Mouse (Mus musculus) CH12.LX (cell line): ENCODE measurements around the gene Cfap52. TPM values are rescaled to one million over a fixed set of nuclear protein-coding genes. Genes with fewer than 3 reads are reported as not detected.

Experiments
- DNase-seq: peaks from one replicate; pipeline ENCODE4 v3.0.0-alpha.2; 2013; ENCODE audit errors: extremely low read depth
- H3K27ac ChIP-seq: 2 replicates; pipeline ENCODE4 v1.5.1; 2012; ENCODE audit warnings: low read depth, mild to moderate bottlenecking, control low read depth, moderate library complexity; ENCODE audit not compliant: insufficient read depth
- H3K27me3 ChIP-seq: replicated peaks from 2 replicates; pipeline ENCODE3; 2012; ENCODE audit warnings: inconsistent platforms
- H3K36me3 ChIP-seq, 2 experiments: replicated peaks in 1 of 2; 2 replicates each; pipeline versions ENCODE3 to v1.6.1; 2012; ENCODE audit warnings: inconsistent platforms in 1 of 2, low read length in 1 of 2, mild to moderate bottlenecking in 1 of 2, mixed read lengths in 1 of 2, moderate library complexity in 1 of 2; ENCODE audit not compliant: control insufficient read depth in 1 of 2, insufficient read depth in 1 of 2
- H3K4me1 ChIP-seq, 2 experiments: 2 replicates each; pipeline ENCODE4 v1.6.1; 2012; ENCODE audit warnings: inconsistent platforms in 1 of 2, moderate library complexity in 1 of 2; ENCODE audit not compliant: insufficient read depth in 2 of 2, control insufficient read depth in 1 of 2
- H3K4me2 ChIP-seq: 2 replicates; pipeline ENCODE4 v1.6.1; 2012; ENCODE audit warnings: low read depth, mild to moderate bottlenecking, control low read depth; ENCODE audit not compliant: poor library complexity, insufficient read depth, severe bottlenecking
- H3K4me3 ChIP-seq, 3 experiments: fragments of 150-350 bp in 1 of 3; sonication (generic) in 1 of 3; replicated peaks in 1 of 3; 2 replicates each; pipeline versions ENCODE3 to v1.5.1; 2011 to 2012; ENCODE audit warnings: low read depth in 2 of 3, low read length in 2 of 3, mild to moderate bottlenecking in 2 of 3, moderate library complexity in 2 of 3, control low read depth in 1 of 3, improper control_type of control experiment in 1 of 3, inconsistent platforms in 1 of 3, mixed read lengths in 1 of 3; ENCODE audit not compliant: poor library complexity in 1 of 3
- H3K79me2 ChIP-seq: replicated peaks from 2 replicates; pipeline ENCODE4 v1.6.1; 2012; ENCODE audit warnings: mild to moderate bottlenecking, moderate library complexity; ENCODE audit not compliant: control insufficient read depth, poor library complexity, insufficient read depth, severe bottlenecking; ENCODE audit errors: extremely low read depth
- H3K9ac ChIP-seq: 2 replicates; pipeline ENCODE4 v1.6.1; 2012; ENCODE audit warnings: low read depth, mild to moderate bottlenecking, control low read depth, moderate library complexity; ENCODE audit not compliant: insufficient read depth
- H3K9me3 ChIP-seq: replicated peaks from 2 replicates; pipeline ENCODE3; 2012; ENCODE audit warnings: low read length, inconsistent platforms, mixed read lengths
- CHD1 ChIP-seq: IDR thresholded peaks from 2 replicates; pipeline ENCODE4 v1.6.1; 2012; ENCODE audit warnings: low read depth, low read length, improper control_type of control experiment, inconsistent platforms
- E2F4 ChIP-seq: IDR thresholded peaks from 2 replicates; pipeline ENCODE4 v1.6.1; 2011; ENCODE audit warnings: low read depth, low read length, improper control_type of control experiment; ENCODE audit not compliant: insufficient replicate concordance
- ELF1 ChIP-seq: IDR thresholded peaks from 2 replicates; pipeline ENCODE4 v1.6.1; 2014; ENCODE audit warnings: low read depth, mild to moderate bottlenecking, inconsistent platforms, low read length, improper control_type of control experiment
- ETS1 ChIP-seq: conservative IDR thresholded peaks from 2 replicates; pipeline ENCODE4 v1.6.1; 2012; ENCODE audit warnings: low read depth, mild to moderate bottlenecking, inconsistent platforms, low read length, improper control_type of control experiment, moderate library complexity
- GABPA ChIP-seq: IDR thresholded peaks from 2 replicates; pipeline ENCODE4 v1.6.1; 2012; ENCODE audit warnings: low read depth, low read length, improper control_type of control experiment, inconsistent platforms; ENCODE audit not compliant: insufficient replicate concordance
- HCFC1 ChIP-seq: IDR thresholded peaks from 2 replicates; pipeline ENCODE4 v1.6.1; 2012; ENCODE audit warnings: low read depth, mild to moderate bottlenecking, inconsistent platforms, low read length, improper control_type of control experiment
- IRF4 ChIP-seq: IDR thresholded peaks from 2 replicates; pipeline ENCODE4 v1.6.1; 2014; ENCODE audit warnings: low read depth, mild to moderate bottlenecking, inconsistent platforms, low read length, improper control_type of control experiment
- MAX ChIP-seq: IDR thresholded peaks from 2 replicates; pipeline ENCODE4 v1.6.1; 2011; ENCODE audit warnings: low read length, improper control_type of control experiment
- MEF2A ChIP-seq: IDR thresholded peaks from 2 replicates; pipeline ENCODE4 v1.6.1; 2014; ENCODE audit warnings: low read depth, mild to moderate bottlenecking, inconsistent platforms, low read length, improper control_type of control experiment, borderline replicate concordance
- MYC ChIP-seq: IDR thresholded peaks from 2 replicates; pipeline ENCODE4 v1.6.1; 2011; ENCODE audit warnings: low read depth, mild to moderate bottlenecking, improper control_type of control experiment, low read length
- NELFE ChIP-seq: IDR thresholded peaks from 2 replicates; pipeline ENCODE4 v1.6.1; 2011; ENCODE audit warnings: low read depth, low read length, improper control_type of control experiment
- POLR2AphosphoS2 ChIP-seq: IDR thresholded peaks from 2 replicates; pipeline ENCODE4 v1.6.1; 2011; ENCODE audit warnings: low read depth, low read length, improper control_type of control experiment
- TBP ChIP-seq: conservative IDR thresholded peaks from 2 replicates; pipeline ENCODE4 v1.6.1; 2011; ENCODE audit warnings: low read depth, low read length, improper control_type of control experiment
- TCF12 ChIP-seq: IDR thresholded peaks from 2 replicates; pipeline ENCODE4 v1.6.1; 2014; ENCODE audit warnings: low read depth, mild to moderate bottlenecking, inconsistent platforms, low read length, improper control_type of control experiment
- USF1 ChIP-seq: IDR thresholded peaks from 2 replicates; pipeline ENCODE4 v1.6.1; 2014; ENCODE audit warnings: low read depth, mild to moderate bottlenecking, inconsistent platforms, low read length, improper control_type of control experiment
- USF2 ChIP-seq: conservative IDR thresholded peaks from 2 replicates; pipeline ENCODE4 v1.6.1; 2011; ENCODE audit warnings: low read depth, low read length, improper control_type of control experiment
- dilution Hi-C: fragments of 300-500 bp; cut with MboI; formaldehyde crosslinking; loops from 2 replicates; pipeline ENCODE4 v1.14.3; 2020; ENCODE audit warnings: low sequenced_read_pairs; ENCODE audit not compliant: extremely low pct_unique_long_range_greater_than_20kb, extremely low pct_ligation_motif_present
- in situ Hi-C: fragments of 300-500 bp; cut with MboI; formaldehyde crosslinking; loops from 3 replicates; pipeline ENCODE4 v1.14.3; 2019; ENCODE audit warnings: low sequenced_read_pairs, low pct_ligation_motif_present, low pct_unique_long_range_greater_than_20kb, mixed read lengths
- polyA plus RNA-seq: library from polyadenylated mRNA; unstranded; fragments of >175 nt; gene quantifications from 2 replicates; pipeline ENCODE4 v1.2.1, GENCODE M21; 2012; ENCODE audit warnings: low read depth; ENCODE audit not compliant: insufficient read length
- total RNA-seq, 2 experiments: library from RNA; depleted of rRNA; stranded (reverse); fragments of 300-350 nt in 1 of 2; fragments of >200 nt in 1 of 2; gene quantifications; 2 replicates each; pipeline ENCODE4 v1.2.3; 2012 to 2014

Gene Cfap52
- total and polyA plus RNA-seq, 3 experiments = 0.20 TPM; not detected in 2

GRCm38 (mm10) chr11:67948229-67948628, 17.2 kb downstream of the Cfap52 start:
- Histone ChIP-seq H3K9me3 (peaks cover 3% of the 10 kb centered on the region), H3K27ac (no peak overlapping the region), H3K27me3 (peaks cover 9% of the 10 kb centered on the region), H3K79me2 (no peaks in the 10 kb centered on the region), H3K9ac (no peak overlapping the region)
- dilution Hi-C loops = no loop called here
- TF ChIP-seq GABPA (no peak), E2F4 (no peak), HCFC1 (no peak), ETS1 (no peak), TBP (no peak)
- TF ChIP-seq, all 38 proteins: peak for 0
- DNase-seq = no peak
- in situ Hi-C loops = no loop called here
- Histone ChIP-seq H3K4me1 (no peaks in the 10 kb centered on the region), H3K4me3 (no peak overlapping the region), H3K4me2 (no peak overlapping the region), H3K36me3 (no peaks in the 10 kb centered on the region)

- Histone ChIP-seq H3K9ac (no peak overlapping the region), H3K4me1 (no peaks in the 10 kb centered on the region), H3K27me3 (peaks cover 72% of the 10 kb centered on the region), H3K4me2 (no peak overlapping the region), H3K36me3 (no peaks in the 10 kb centered on the region), H3K27ac (no peak overlapping the region), H3K79me2 (no peaks in the 10 kb centered on the region), H3K9me3 (no peaks in the 10 kb centered on the region), H3K4me3 (no peak overlapping the region)
- TF ChIP-seq MEF2A (no peak), USF1 (no peak), USF2 (no peak), CHD1 (no peak), POLR2AphosphoS2 (no peak), NELFE (no peak), MYC (no peak), ELF1 (no peak), MAX (no peak), TCF12 (no peak), IRF4 (no peak)
- in situ Hi-C loops (no loop called here), dilution Hi-C loops (no loop called here)
- no peak for DNase-seq
Observed at GRCm38 (mm10) chr11:67932156-67932555, 33.3 kb downstream of the Cfap52 start.
